Mouse (Mus musculus) frontal cortex, postnatal 25 days (tissue): ENCODE measurements around the gene Ndufb5.
"Not testable (repeated sequence)": the region's sequence is repeated elsewhere in the genome, so short reads cannot be mapped to it uniquely, and the experiment has no call there.

Experiments
- DNase-seq, 2 experiments: peaks; one replicate each; pipeline ENCODE4 v3.0.0; 2022; ENCODE audit warnings: low spot score in 2 of 2

The Ndufb5 gene

GRCm38 (mm10) chr3:32725951-32726350, 10.8 kb upstream of the Ndufb5 start:
- DNase-seq: no peak

DNA sequence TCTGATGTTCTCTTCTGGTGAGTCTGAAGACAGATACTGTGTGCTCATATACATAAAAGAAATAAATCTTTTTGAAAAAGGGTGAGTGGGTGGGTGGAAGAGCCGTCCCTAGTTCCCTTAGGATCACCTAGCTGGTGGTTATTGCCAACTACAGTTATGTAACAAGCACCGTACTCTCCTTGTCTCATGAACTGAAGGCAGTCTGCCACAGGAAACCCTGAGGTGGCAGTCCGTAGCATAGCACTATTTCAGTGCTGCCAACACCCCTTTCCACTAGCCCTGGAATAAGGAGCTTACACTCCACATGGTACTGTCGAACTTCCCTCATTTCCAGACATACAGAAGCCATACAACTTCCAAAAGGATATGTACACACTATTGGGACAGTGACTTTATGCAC, 8.9 kb upstream of the Ndufb5 start:
- DNase-seq: no peak

DNA sequence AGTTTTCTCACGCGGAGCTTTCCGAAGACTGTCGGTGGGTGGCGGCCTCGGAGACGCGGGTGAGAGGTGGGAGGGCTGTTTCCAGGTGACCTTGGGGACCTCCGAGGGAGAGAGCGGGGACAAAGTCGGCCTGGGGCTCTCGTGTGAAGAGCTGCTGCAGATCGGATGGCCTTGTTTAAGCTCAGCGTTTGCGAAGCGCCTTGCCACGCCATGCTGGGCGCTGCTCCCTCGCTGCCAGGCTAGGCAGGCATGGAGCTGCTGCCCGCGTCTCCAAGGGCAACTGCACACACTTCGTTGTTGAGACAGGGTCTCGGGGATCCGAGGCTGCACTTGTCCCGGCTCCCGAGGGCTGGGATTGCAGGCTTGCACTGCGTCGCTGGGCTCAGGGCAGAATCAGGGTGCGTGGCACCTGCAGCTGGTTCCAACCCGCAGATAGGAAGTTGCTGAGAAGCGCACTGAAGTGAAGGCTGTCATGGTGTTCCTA, 424 bp downstream of the Ndufb5 start, which contains the start of gene Mrpl47:
Gene Mrpl47, minus strand, starts transcription at position 434 of the 484 bp plus-strand sequence.
- DNase-seq: no peak

- no peak for DNase-seq
Observed at GRCm38 (mm10) chr3:32738549-32738948, 1.8 kb downstream of the Ndufb5 start.

- no peak for DNase-seq
Observed at GRCm38 (mm10) chr3:32742276-32742780, 5.5 kb downstream of the Ndufb5 start.

- no peak for DNase-seq
Observed at GRCm38 (mm10) chr3:32745001-32745400, 8.2 kb downstream of the Ndufb5 start.

DNA sequence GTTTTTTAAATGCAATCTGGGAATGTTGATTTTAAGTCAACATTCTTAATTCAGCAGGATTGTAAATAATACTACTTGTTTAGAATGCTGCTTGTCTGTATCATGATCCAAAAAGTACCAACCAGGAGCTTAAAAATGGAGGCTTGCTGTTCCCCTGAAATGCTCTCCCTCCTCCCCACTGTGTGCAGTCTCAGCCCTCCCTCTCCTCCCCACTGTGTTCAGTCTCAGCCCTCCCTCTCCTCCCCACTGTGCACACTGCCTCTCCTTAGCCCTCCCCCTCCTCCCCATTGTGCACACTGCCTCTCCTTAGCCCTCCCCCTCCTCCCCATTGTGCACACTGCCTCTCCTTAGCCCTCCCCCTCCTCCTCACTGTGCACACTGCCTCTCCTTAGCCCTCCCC, 8.6 kb downstream of the Ndufb5 start:
- DNase-seq: not testable (repeated sequence)

DNA sequence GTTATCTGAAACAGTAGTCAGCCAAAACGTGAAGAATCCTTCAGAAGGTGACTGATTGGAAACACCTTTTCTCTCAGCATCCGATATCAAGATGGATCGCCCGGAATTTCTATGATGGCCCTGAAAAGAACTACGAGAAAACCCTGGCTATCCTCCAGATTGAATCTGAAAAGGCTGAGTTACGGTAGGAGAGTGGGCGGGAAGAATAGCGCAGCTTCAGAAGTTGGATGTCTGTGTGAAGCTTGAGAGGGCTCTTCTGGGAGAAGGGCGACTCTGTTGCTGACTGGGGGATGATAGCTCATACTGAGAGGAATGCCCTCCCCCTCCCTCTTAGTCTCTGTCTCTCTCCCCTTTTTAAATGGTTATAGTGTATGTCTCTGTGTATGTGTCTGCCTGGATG, 11.6 kb downstream of the Ndufb5 start:
- no peak for DNase-seq

DNA sequence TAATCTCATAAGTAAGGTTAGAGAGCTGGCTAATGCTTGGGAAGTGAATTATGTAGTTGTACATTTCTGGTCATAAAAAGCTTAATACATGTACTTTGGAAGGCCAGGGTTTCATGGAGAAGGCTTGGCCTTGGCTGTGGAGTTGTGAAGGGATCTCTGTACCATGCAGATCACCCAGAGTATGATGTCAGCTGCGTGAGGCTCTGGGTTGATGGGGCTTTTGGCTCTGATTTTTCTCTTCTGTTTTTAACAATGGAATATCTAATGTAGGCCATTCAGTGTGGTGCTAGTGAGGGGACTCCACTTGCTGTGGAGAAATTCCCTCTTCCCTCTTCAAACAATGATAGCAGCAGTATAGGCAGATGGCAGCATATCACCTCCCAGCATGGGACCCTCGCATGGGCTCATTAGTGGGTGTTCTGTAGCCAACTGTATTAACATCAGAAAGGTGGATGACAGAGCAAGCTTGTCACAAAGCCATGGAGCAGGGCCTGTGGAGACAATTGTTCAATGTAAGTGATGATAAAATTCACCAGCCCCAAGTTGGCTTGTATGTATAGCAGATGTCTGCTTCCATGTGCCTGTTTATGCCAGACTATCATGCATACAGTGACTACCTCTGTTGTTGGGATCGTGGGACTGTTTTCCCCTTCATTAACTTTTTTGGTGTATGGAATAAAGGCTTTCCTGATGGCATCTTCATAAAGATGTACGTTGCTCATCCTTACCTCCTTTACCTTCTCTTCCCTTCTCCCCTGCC, 13.2 kb downstream of the Ndufb5 start:
- DNase-seq: no peak

GRCm38 (mm10) chr3:32754384-32754915, 17.7 kb downstream of the Ndufb5 start:
- no peak for DNase-seq

DNA sequence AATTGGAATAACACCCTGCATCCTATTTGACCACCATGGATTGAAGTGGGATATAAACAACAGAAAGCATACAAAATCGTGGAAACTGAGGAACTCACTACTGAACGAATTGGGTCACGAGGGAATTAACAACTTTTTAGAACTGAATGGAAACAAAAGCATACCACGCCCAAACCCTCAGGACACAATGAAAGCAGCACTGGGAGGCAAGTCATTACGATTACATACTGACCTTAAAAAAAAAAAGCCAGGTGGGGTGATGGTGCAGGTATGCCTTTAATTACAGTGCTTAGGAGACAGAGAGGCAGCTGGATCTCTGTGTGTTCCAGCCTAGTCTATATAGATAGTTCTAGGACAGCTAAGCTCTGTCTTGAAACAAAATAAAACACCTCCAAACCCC, 22.4 kb downstream of the Ndufb5 start:
- no peak for DNase-seq

GRCm38 (mm10) chr3:32762962-32763361, 26.2 kb downstream of the Ndufb5 start:
- no peak for DNase-seq

DNA sequence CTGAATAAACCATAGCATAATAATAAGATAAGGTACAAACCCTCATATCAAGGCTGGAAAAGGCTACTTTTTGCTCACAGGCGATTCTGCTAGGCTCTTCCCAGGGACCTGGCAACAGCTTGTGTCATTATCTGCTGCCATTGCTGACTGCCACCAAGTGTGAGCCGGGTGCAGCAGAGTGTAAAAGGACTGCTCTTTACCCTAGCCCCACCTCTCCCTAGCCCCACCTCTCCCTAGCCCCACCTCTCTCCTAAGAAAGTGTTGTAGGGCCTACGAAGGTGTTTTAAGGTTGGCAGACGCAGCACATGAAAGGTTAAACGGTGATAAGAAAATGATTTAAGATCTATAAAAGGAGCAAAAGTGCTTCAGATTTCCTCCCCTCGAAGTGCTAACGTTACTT, 27.1 kb downstream of the Ndufb5 start:
- DNase-seq: no peak

DNA sequence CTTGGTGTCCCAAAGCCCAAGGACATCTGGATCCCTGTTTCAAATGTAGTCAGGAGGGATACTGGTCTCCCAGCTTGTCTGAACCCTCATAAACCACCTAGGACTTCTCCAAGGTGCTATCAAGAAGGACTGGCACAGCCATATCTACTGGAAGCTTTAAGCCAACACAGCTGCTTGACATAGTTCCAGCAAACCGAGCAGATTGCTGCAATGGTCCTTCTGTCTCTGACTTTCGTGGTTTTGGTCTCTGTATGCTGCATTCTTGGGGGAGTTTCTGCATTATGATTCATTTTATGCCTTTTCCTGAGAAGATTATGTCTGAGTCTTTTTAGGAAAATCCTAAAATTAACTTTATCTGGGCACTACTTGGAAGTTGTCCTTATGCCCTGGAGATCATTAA, 34.0 kb downstream of the Ndufb5 start:
- DNase-seq: no peak
